Mouse (Mus musculus) ES-Bruce4 (cell line): Measurements from ENCODE around the gene Irf1. TPM values are rescaled to one million over a fixed set of nuclear protein-coding genes. Genes with fewer than 3 reads are reported as not detected.

Experiments
- H3K27ac ChIP-seq: 2 replicates; pipeline ENCODE4 v1.5.1; 2012; ENCODE audit warnings: low read length, inconsistent platforms; ENCODE audit not compliant: insufficient read depth
- H3K27me3 ChIP-seq: 2 replicates; pipeline ENCODE4 v1.6.1; 2012; ENCODE audit warnings: mild to moderate bottlenecking, low read length, inconsistent platforms; ENCODE audit not compliant: control insufficient read depth, poor library complexity, insufficient read depth, severe bottlenecking
- H3K36me3 ChIP-seq: 2 replicates; pipeline ENCODE4 v1.6.1; 2012; ENCODE audit warnings: inconsistent platforms, mild to moderate bottlenecking, low read length, moderate library complexity; ENCODE audit not compliant: control insufficient read depth, poor library complexity, insufficient read depth, severe bottlenecking
- H3K4me1 ChIP-seq: one replicate; pipeline ENCODE4 v1.8.1; 2011; ENCODE audit warnings: low read length; ENCODE audit not compliant: control insufficient read depth, insufficient read depth
- H3K4me3 ChIP-seq: 2 replicates; pipeline ENCODE4 v1.5.1; 2011; ENCODE audit warnings: low read depth, mild to moderate bottlenecking, low read length
- H3K9ac ChIP-seq: 2 replicates; pipeline ENCODE4 v1.6.1; 2012; ENCODE audit warnings: low read depth, mild to moderate bottlenecking, inconsistent platforms; ENCODE audit not compliant: poor library complexity, severe bottlenecking
- H3K9me3 ChIP-seq: replicated peaks from 2 replicates; pipeline ENCODE4 v1.6.1; 2012; ENCODE audit warnings: mild to moderate bottlenecking, low read length, inconsistent platforms; ENCODE audit not compliant: control insufficient read depth, poor library complexity, insufficient read depth, severe bottlenecking
- CTCF ChIP-seq: IDR thresholded peaks from one replicate; pipeline ENCODE4 v1.8.1; 2011; ENCODE audit warnings: low read depth, low read length
- EP300 ChIP-seq: IDR thresholded peaks from 2 replicates; pipeline ENCODE4 v1.6.1; 2011; ENCODE audit warnings: low read depth, low read length; ENCODE audit not compliant: insufficient read depth
- POLR2A ChIP-seq: IDR thresholded peaks from one replicate; pipeline ENCODE4 v1.8.1; 2011; ENCODE audit warnings: low read length; ENCODE audit not compliant: insufficient read depth
- polyA plus RNA-seq: library from polyadenylated mRNA; stranded (reverse); fragments of >200 nt; gene quantifications from 2 replicates; pipeline ENCODE4 v1.2.4, GENCODE M21; 2011; ENCODE audit warnings: low read depth; ENCODE audit not compliant: missing spikeins, insufficient read depth, insufficient read length

Gene Irf1
- polyA plus RNA-seq, 1 experiment: 75.7 TPM

GRCm38 (mm10) chr11:53774659-53775255, 4.9 kb downstream of the Irf1 start:
- TF ChIP-seq POLR2A: no peak
- TF ChIP-seq EP300: no peak
- TF ChIP-seq CTCF: no peak
- Histone ChIP-seq H3K9ac (no peak overlapping the region), H3K4me1 (peaks cover 7% of the 10 kb centered on the region), H3K4me3 (no peak overlapping the region), H3K9me3 (no peaks in the 10 kb centered on the region), H3K27me3 (no peaks in the 10 kb centered on the region), H3K27ac (no peak overlapping the region), H3K36me3 (peaks cover 28% of the 10 kb centered on the region)

GRCm38 (mm10) chr11:53777736-53778135, 7.9 kb downstream of the Irf1 start:
- peak overlapping the region; percentile 23; the same call in 1 of the 2 replicates for H3K27ac ChIP-seq
- H3K27me3 ChIP-seq: no peaks in the 10 kb centered on the region
- H3K9me3 ChIP-seq: no peaks in the 10 kb centered on the region
- peaks cover 15% of the 10 kb centered on the region for H3K4me1 ChIP-seq
- peaks cover 28% of the 10 kb centered on the region for H3K36me3 ChIP-seq
- TF ChIP-seq EP300 (no peak), POLR2A (no peak), CTCF (no peak)
- H3K9ac ChIP-seq: no peak overlapping the region
- no peak overlapping the region for H3K4me3 ChIP-seq

- Histone ChIP-seq H3K9ac (no peak overlapping the region), H3K9me3 (no peaks in the 10 kb centered on the region), H3K27me3 (no peaks in the 10 kb centered on the region), H3K4me1 (peaks cover 17% of the 10 kb centered on the region), H3K4me3 (no peak overlapping the region), H3K27ac (peak overlapping the region; percentile 23; the same call in 1 of the 2 replicates), H3K36me3 (peaks cover 28% of the 10 kb centered on the region)
- TF ChIP-seq CTCF (no peak), EP300 (0 out of 2 replicates have a peak, but pooled peaks have one; percentile 5), POLR2A (no peak)
These were observed 8.6 kb downstream of the Irf1 start for GRCm38 (mm10) chr11:53778455-53778854.

DNA sequence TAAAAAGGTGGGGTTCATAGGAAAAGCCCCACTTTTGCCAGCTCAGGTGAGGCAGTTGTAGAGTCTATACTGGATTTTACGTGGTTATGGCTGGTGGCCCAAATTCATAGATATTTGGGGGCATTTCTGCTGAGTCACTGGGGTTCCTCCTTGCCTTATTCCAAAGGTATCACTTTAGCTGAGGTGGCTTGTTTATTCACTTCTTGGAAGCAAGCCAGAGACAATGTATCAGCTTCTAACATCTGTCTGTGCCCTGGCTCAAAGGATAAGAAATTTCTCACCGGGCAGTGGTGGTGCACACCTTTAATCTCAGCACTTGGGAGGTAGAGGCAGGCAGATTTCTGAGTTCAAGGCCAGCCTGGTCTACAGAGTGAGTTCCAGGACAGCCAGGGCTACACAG, 10.0 kb downstream of the Irf1 start:
- Histone ChIP-seq H3K9me3 (no peaks in the 10 kb centered on the region), H3K36me3 (peaks cover 21% of the 10 kb centered on the region), H3K4me3 (no peak overlapping the region), H3K27me3 (no peaks in the 10 kb centered on the region), H3K27ac (no peak overlapping the region), H3K4me1 (peaks cover 20% of the 10 kb centered on the region), H3K9ac (no peak overlapping the region)
- TF ChIP-seq EP300: no peak
- no peak for TF ChIP-seq POLR2A
- no peak for TF ChIP-seq CTCF

GRCm38 (mm10) chr11:53780262-53780661, 10.4 kb downstream of the Irf1 start:
- H3K9me3 ChIP-seq: no peaks in the 10 kb centered on the region
- peaks cover 18% of the 10 kb centered on the region for H3K36me3 ChIP-seq
- H3K4me1 ChIP-seq: peaks cover 20% of the 10 kb centered on the region
- H3K4me3 ChIP-seq: no peak overlapping the region
- no peak overlapping the region for H3K27ac ChIP-seq
- TF ChIP-seq CTCF (no peak), EP300 (no peak)
- no peak overlapping the region for H3K9ac ChIP-seq
- no peaks in the 10 kb centered on the region for H3K27me3 ChIP-seq

- peaks cover 21% of the 10 kb centered on the region for H3K4me1 ChIP-seq
- H3K4me3 ChIP-seq: no peak overlapping the region
- H3K27ac ChIP-seq: no peak overlapping the region
- peaks cover 9% of the 10 kb centered on the region for H3K36me3 ChIP-seq
- H3K27me3 ChIP-seq: no peaks in the 10 kb centered on the region
- H3K9me3 ChIP-seq: no peaks in the 10 kb centered on the region
- H3K9ac ChIP-seq: no peak overlapping the region
- no peak for TF ChIP-seq POLR2A
- no peak for TF ChIP-seq EP300
- TF ChIP-seq CTCF: no peak
These were observed 11.5 kb downstream of the Irf1 start for GRCm38 (mm10) chr11:53781201-53781775.

- Histone ChIP-seq H3K36me3 (peaks cover 3% of the 10 kb centered on the region), H3K4me1 (peaks cover 24% of the 10 kb centered on the region), H3K4me3 (no peak overlapping the region), H3K9ac (no peak overlapping the region), H3K9me3 (no peaks in the 10 kb centered on the region), H3K27me3 (no peaks in the 10 kb centered on the region), H3K27ac (no peak overlapping the region)
- TF ChIP-seq POLR2A: no peak
- no peak for TF ChIP-seq EP300
- TF ChIP-seq CTCF: no peak
These were observed 12.2 kb downstream of the Irf1 start for GRCm38 (mm10) chr11:53781964-53782363.
